In genomic region chr1:51671287-51671686, GRCm38 (mm10) we compare ENCODE assay signal across 8 mouse cellular contexts.
DNase-seq lines count a peak whose midpoint lies in the region; TF ChIP-seq lines count a peak whose summit lies in the region.

No protein-coding gene starts in this region.

- intact Hi-C loops in gastrocnemius, postnatal 36 days (cut with DNase I) = no loop called here

- no peaks in the 10 kb centered on the region for H3K79me2 ChIP-seq in C2C12 (ENCODE audit: control insufficient read depth, insufficient read depth)

- DNase-seq in gastrocnemius, postnatal 25 days = peak; percentile 16
- DNase-seq in gastrocnemius, postnatal 36 days = no peak
- peak; percentile 82 for DNase-seq in cerebellum, postnatal 25 days
- peak; percentile 44 for DNase-seq in kidney, postnatal 14 days
- DNase-seq in lung, postnatal 36 days = peak; percentile 64
- no peak for DNase-seq in yolk sac, embryonic 10.5 days (ENCODE audit: low spot score)
- no peak for DNase-seq in right cerebral cortex, postnatal 36 days (ENCODE audit: low spot score in 2 of 2)

- H3K79me3 ChIP-seq in C2C12 (ENCODE audit: low read depth) = no peaks in the 10 kb centered on the region

- TF ChIP-seq CTCF in C2C12 (IDR thresholded peaks at IDR 0.05; ENCODE audit: control insufficient read depth, insufficient read depth, insufficient read length) = peak; percentile 25

- H3ac ChIP-seq in C2C12 (ENCODE audit: control insufficient read depth, insufficient read length, low read depth) = no peak overlapping the region

- H3K27me3 ChIP-seq in C2C12 (ENCODE audit: control insufficient read depth, insufficient read depth, insufficient read length) = no peaks in the 10 kb centered on the region

- no peak overlapping the region for H3K4me3 ChIP-seq in C2C12 (ENCODE audit: insufficient read depth, poor library complexity, severe bottlenecking)

- H3K36me3 ChIP-seq in C2C12 (ENCODE audit: control insufficient read depth, insufficient read depth) = no peaks in the 10 kb centered on the region

TF ChIP-seq in C2C12, 6 proteins besides CTCF, POLR2A, EP300 and RAD21:
- TF ChIP-seq USF1 (IDR thresholded peaks at IDR 0.05; ENCODE audit: low read depth) (no peak), FOSL1 (IDR thresholded peaks at IDR 0.05; ENCODE audit: insufficient read depth, low read length, poor library complexity, severe bottlenecking) (no peak), MAX (IDR thresholded peaks at IDR 0.05) (no peak), MYOD1 (IDR thresholded peaks at IDR 0.05; ENCODE audit: control insufficient read depth, insufficient read length, low read depth) (no peak), MYOG (IDR thresholded peaks at IDR 0.05; ENCODE audit: control insufficient read depth, extremely low read depth, insufficient read length) (no peak), CEBPB (IDR thresholded peaks at IDR 0.05; ENCODE audit: low read depth) (no peak)

Comparison
In these comparisons a context has a peak if more than half of its experiments do, and no peak if none do; other contexts are left out.
1. DNase-seq: peak in gastrocnemius, postnatal 25 days (single experiment), cerebellum, postnatal 25 days (2 of 2), kidney, postnatal 14 days (single experiment) and lung, postnatal 36 days (single experiment); none in gastrocnemius, postnatal 36 days (0 of 2), yolk sac, embryonic 10.5 days (single experiment) and right cerebral cortex, postnatal 36 days (0 of 2).